Mouse (Mus musculus) intestine, embryonic 14.5 days (tissue): Measurements from ENCODE around the gene Celf3. TPM values are rescaled to one million over a fixed set of nuclear protein-coding genes. Genes with fewer than 3 reads are reported as not detected.

Experiments used
- ATAC-seq: fragments of 200-750 bp; cut with Nextera tagmentation; replicated peaks from 2 replicates; pipeline ENCODE4 v1.8.0; 2017; ENCODE audit warnings: low read depth, moderate number of reproducible peaks, moderate TSS enrichment, moderate library complexity; ENCODE audit not compliant: low FRiP score, low TSS enrichment
- DNase-seq: peaks from one replicate; pipeline ENCODE4 v3.0.0-alpha.2; 2018; ENCODE audit warnings: low spot score
- H3K27ac ChIP-seq: fragments of 300-500 bp; sonication (generic); 2 replicates; pipeline ENCODE4 v1.5.1; 2014; ENCODE audit warnings: low read depth, mild to moderate bottlenecking, control low read depth
- H3K27me3 ChIP-seq: fragments of 300-500 bp; sonication (generic); replicated peaks from 2 replicates; pipeline ENCODE4 v1.6.1; 2014; ENCODE audit warnings: low read length, control low read depth; ENCODE audit not compliant: control insufficient read depth, insufficient read depth
- H3K36me3 ChIP-seq: fragments of 300-500 bp; sonication (generic); 2 replicates; pipeline ENCODE4 v1.6.1; 2014; ENCODE audit warnings: low read length, control low read depth; ENCODE audit not compliant: control insufficient read depth, insufficient read depth
- H3K4me1 ChIP-seq: fragments of 300-500 bp; sonication (generic); replicated peaks from 2 replicates; pipeline ENCODE4 v1.6.1; 2014; ENCODE audit warnings: low read length, control low read depth, mixed read lengths; ENCODE audit not compliant: control insufficient read depth, insufficient read depth
- H3K4me2 ChIP-seq: fragments of 300-500 bp; sonication (generic); 2 replicates; pipeline ENCODE4 v1.6.1; 2014; ENCODE audit warnings: low read length
- H3K4me3 ChIP-seq: fragments of 300-500 bp; sonication (generic); 2 replicates; pipeline ENCODE4 v1.5.1; 2014; ENCODE audit warnings: low read depth, low read length, control low read depth, mixed read lengths
- H3K9ac ChIP-seq: fragments of 300-500 bp; sonication (generic); 2 replicates; pipeline ENCODE4 v1.6.1; 2014; ENCODE audit warnings: mild to moderate bottlenecking, low read length
- H3K9me3 ChIP-seq: fragments of 300-500 bp; sonication (generic); 2 replicates; pipeline ENCODE4 v1.6.1; 2016; ENCODE audit warnings: low read length, control low read depth; ENCODE audit not compliant: control insufficient read depth
- WGBS: fragments of 180-500 bp; shearing (Covaris S2); extraction: QIAGEN DNeasy Blood & Tissue Kit; methylation state at CpG from one replicate; pipeline ENCODE4 v1.1.7; 2014; 5-methylcytosine and 5-hydroxymethylcytosine counted together
- polyA plus RNA-seq: library from polyadenylated mRNA; unstranded; fragments of >200 nt; fragmentation: Nextera tagmentation; extraction: Ambion mirVana; gene quantifications from 2 replicates; pipeline ENCODE4 v1.2.1, GENCODE M21; 2014

Celf3 gene
- polyA plus RNA-seq, 1 experiment from 2014 or later, result 47.7 TPM

DNA sequence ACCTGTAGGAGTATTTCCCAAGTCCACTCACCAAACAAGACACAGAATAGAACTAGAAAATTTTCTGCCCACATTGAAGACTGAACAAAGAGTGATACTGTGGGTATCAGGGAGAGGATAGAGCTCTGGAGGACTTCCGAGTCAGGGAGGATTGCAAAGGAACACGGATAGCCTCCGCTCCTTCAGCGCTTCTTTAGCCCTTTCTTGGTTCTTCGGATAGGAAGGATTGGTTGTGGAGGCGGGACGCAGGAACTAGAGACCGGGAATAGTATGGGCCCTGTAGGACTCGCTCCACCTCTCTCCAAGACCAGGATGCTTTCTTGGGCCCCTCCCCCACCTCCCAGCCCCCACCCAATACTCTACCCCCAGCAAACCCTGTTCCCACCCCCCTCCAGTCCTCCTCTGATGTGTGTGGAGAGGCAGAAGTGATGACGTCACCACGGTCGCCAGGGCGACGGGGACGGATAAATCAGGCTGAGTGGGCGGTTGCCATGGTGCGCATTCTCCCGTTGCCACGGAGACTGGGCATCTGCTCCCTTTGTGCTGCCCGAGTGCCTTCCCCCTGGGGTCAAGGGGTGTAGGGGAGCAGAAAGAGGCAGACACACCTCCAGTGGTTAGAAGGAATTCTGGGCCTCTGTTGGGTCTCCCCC is 5.8 kb downstream of the Celf3 start:
- peak; percentile 51 for ATAC-seq
- WGBS, result 27% methylated on average over 20 of the region's 20 CpGs
- H3K4me1 ChIP-seq, result no peaks in the 10 kb centered on the region
- no peak overlapping the region for H3K27ac ChIP-seq
- H3K4me3 ChIP-seq, result no peak overlapping the region
- no peak overlapping the region for H3K9ac ChIP-seq
- no peaks in the 10 kb centered on the region for H3K36me3 ChIP-seq
- DNase-seq, result peak; percentile 67
- H3K9me3 ChIP-seq, result no peaks in the 10 kb centered on the region
- no peak overlapping the region for H3K4me2 ChIP-seq
- peaks cover 5% of the 10 kb centered on the region; the same call in 1 of the 2 replicates for H3K27me3 ChIP-seq

DNA sequence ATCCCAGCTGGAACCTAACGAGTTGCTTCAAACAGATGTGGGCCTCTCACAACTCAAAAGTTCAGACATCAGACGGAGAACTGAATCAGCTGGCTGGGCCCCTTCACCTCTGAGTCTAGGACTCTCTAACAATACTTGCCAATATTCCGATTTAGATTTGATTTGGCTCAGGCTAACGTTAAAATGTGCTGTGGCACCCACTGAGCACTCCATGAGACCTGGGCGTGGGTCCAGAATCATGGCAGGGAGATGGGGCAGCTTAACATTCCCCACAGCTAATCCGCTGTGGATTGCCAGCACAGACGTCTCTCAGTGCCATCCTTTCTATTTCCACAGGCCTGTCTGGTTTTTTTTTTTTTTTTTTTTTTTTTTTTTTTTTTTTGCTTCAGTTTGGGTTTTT is 7.8 kb downstream of the Celf3 start:
- Histone ChIP-seq H3K36me3 (no peaks in the 10 kb centered on the region), H3K27ac (no peak overlapping the region), H3K27me3 (no peaks in the 10 kb centered on the region), H3K4me3 (no peak overlapping the region), H3K4me1 (no peaks in the 10 kb centered on the region), H3K4me2 (no peak overlapping the region), H3K9ac (no peak overlapping the region), H3K9me3 (no peaks in the 10 kb centered on the region)
- DNase-seq (no peak), ATAC-seq (no peak)
- WGBS, result 74% methylated on average over 7 of the region's 7 CpGs

DNA sequence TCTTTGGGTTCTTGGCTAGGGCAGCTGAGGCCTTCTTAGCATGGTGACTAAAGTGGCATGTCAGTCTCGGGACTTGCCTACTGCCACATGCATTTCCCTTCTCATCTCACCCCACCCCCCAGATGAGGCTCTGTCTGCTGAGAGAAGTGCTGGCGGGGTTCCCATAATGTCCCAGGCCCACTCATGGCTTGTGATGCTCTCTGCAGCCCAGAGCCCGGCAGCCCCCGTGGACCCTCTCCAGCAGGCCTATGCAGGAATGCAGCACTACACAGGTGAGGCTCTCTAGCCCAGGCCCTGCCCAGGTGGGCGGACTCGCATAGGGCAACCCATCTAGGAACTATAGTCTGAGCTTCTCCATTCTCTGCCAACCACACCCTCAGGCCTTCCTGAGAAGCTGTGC is 9.5 kb downstream of the Celf3 start:
- H3K9ac ChIP-seq, result no peak overlapping the region
- DNase-seq (no peak), ATAC-seq (no peak)
- H3K27ac ChIP-seq, result no peak overlapping the region
- WGBS, result 71% methylated on average over 6 of the region's 6 CpGs
- 0 out of 2 replicates have a peak, but pooled peaks cover 4% of the 10 kb centered on the region for H3K36me3 ChIP-seq
- no peaks in the 10 kb centered on the region for H3K9me3 ChIP-seq
- H3K27me3 ChIP-seq, result no peaks in the 10 kb centered on the region
- no peak overlapping the region for H3K4me3 ChIP-seq
- no peaks in the 10 kb centered on the region for H3K4me1 ChIP-seq
- no peak overlapping the region for H3K4me2 ChIP-seq

DNA sequence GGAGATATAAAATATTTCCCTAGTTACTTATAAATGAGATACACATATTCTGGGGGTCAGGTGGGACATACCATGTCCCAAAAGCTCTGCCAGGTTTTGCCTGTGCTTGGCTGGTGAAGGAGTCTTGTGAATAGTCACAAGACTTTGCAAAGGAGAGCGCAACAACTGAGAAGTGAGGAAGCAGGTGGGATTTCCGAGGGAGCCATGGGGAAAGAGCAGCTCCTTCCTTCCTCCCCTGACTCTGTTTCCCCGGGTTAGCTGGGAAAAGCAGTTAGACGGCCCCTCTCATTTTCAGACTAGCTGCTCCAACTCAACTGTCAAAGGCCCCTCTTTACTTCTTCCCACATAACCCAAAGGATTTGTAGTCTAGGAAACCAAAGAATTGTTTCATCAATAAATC is 19.1 kb downstream of the Celf3 start:
- peaks cover 75% of the 10 kb centered on the region for H3K36me3 ChIP-seq
- H3K9ac ChIP-seq, result no peak overlapping the region
- no peaks in the 10 kb centered on the region for H3K9me3 ChIP-seq
- ATAC-seq (no peak), DNase-seq (no peak)
- no peaks in the 10 kb centered on the region for H3K27me3 ChIP-seq
- no peaks in the 10 kb centered on the region for H3K4me1 ChIP-seq
- no peak overlapping the region for H3K27ac ChIP-seq
- no peak overlapping the region for H3K4me2 ChIP-seq
- no peak overlapping the region for H3K4me3 ChIP-seq
- WGBS, result 82% methylated on average over 4 of the region's 4 CpGs

DNA sequence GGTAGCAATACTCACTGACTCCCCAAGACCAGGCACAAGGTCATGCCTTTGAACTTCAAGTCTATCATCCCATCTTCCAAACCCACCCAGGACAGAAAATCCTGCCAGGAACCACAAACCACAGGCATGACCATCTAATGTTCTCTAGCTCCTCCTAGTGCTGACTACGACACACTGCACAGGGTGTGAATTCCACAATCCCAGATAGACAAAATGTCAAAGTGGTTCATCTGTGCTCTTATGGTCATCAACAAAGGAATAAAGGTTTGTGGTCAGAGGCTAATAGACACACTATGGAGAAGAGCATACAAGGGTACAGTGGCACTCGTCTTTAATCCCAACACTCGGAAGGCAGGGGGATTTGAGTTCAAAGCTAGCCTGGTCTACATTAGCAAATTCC is 24.1 kb downstream of the Celf3 start:
- H3K4me2 ChIP-seq, result no peak overlapping the region
- H3K4me3 ChIP-seq, result no peak overlapping the region
- peaks cover 59% of the 10 kb centered on the region for H3K36me3 ChIP-seq
- ATAC-seq (no peak), DNase-seq (no peak)
- H3K27ac ChIP-seq, result no peak overlapping the region
- H3K9me3 ChIP-seq, result no peaks in the 10 kb centered on the region
- no peaks in the 10 kb centered on the region for H3K4me1 ChIP-seq
- no peaks in the 10 kb centered on the region for H3K27me3 ChIP-seq
- no peak overlapping the region for H3K9ac ChIP-seq
- 78% methylated on average over 3 of the region's 3 CpGs for WGBS

DNA sequence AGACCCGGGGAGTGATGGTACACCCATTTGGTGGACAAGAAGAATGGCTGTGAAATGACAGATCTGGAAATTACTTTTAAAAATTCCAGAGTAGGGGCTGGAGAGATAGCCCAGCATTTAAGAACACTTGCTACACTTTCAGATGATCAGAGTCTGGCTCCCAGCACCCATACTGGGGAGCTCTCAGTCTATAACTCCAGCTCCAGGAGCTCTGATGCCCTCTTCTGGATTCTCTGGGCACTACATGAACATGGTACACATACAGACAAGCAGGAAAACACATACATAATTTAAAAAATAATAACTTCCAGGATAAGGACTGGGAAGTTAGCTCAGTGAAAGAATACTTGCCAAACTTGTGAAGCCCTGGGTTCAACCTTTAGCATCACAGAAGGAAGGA is 28.6 kb downstream of the Celf3 start:
- Histone ChIP-seq H3K4me1 (no peaks in the 10 kb centered on the region), H3K4me3 (no peak overlapping the region), H3K9ac (no peak overlapping the region), H3K36me3 (peaks cover 63% of the 10 kb centered on the region), H3K4me2 (no peak overlapping the region), H3K27me3 (no peaks in the 10 kb centered on the region), H3K9me3 (no peaks in the 10 kb centered on the region), H3K27ac (no peak overlapping the region)
- ATAC-seq (no peak), DNase-seq (no peak)
- 87% methylated on average over 1 of the region's 1 CpGs for WGBS

DNA sequence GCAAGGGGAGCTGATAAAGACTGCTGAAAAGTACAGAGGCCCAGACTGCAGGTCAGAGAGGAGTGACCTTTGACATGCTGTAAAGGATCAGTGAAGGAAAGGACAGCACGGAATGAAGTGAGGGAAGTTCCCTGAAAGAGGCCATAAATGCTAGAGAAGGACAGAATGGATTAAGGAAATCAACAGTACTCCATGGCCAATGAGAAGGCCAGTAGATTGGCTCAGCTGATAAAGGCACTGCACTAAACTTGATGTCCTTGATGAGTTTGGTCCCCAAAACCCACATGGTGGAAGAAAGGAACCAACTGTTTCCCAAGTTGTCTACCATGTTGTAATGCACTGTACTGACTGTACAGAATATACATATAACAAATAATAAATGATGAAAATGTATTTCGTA is 48.6 kb downstream of the Celf3 start:
- ATAC-seq, result no peak

DNA sequence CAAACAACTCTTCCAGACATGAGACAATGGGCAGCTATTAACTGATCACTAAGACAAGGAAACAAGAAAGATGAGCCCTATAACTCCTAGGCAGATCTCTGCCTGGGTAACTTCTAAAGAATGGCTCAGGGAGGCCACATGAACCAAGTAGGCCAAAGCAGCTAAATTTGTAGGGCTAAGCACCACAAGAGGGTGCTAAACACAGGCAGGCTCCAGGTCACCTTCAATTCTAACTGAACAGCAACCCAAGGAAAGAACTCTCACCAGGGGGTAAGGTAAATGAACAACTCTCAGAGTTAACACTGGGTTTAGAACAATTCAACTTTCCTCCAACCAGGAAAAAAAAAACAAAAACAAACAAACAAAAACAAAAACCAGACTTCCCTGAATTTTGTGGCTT is 55.9 kb downstream of the Celf3 start:
- no peak for ATAC-seq

More for the DNA sequence above, 48.6 kb downstream of the Celf3 start:
- H3K27me3 ChIP-seq, result no peaks in the 10 kb centered on the region
- H3K4me3 ChIP-seq, result no peak overlapping the region
- no peaks in the 10 kb centered on the region for H3K4me1 ChIP-seq
- H3K36me3 ChIP-seq, result peaks cover 58% of the 10 kb centered on the region
- H3K9me3 ChIP-seq, result no peaks in the 10 kb centered on the region
- no peak overlapping the region for H3K27ac ChIP-seq
- H3K4me2 ChIP-seq, result no peak overlapping the region
- H3K9ac ChIP-seq, result no peak overlapping the region
- no peak for DNase-seq
- WGBS, result 55% methylated on average over 2 of the region's 2 CpGs

DNA sequence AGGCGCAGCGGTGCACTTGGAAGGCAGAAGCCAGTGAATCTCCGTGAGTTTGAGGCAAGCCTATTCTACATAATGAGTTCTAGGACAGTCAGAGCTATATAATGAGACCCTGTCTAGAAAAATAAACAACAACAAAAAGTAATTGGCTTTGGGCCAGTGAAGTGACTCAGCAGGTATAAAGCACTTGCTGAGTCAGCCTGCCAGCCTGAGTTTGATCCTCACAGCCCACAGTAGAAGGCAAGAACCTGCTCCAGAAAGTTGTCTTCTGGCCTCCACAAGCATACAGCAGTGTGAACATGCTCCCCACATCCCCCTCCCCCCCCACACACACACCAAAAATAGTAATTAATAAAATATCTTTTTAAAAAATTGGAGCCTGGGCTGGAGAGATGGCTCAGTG is 59.1 kb downstream of the Celf3 start:
- no peak for ATAC-seq
- Histone ChIP-seq H3K27ac (no peak overlapping the region), H3K4me2 (no peak overlapping the region), H3K4me1 (no peaks in the 10 kb centered on the region), H3K4me3 (no peak overlapping the region), H3K9me3 (no peaks in the 10 kb centered on the region), H3K9ac (no peak overlapping the region), H3K36me3 (no peaks in the 10 kb centered on the region), H3K27me3 (no peaks in the 10 kb centered on the region)
- 94% methylated on average over 3 of the region's 3 CpGs for WGBS
- no peak for DNase-seq

More for the DNA sequence above, 55.9 kb downstream of the Celf3 start:
- Histone ChIP-seq H3K27ac (no peak overlapping the region), H3K4me1 (no peaks in the 10 kb centered on the region), H3K4me3 (no peak overlapping the region), H3K9ac (no peak overlapping the region), H3K36me3 (peaks cover 20% of the 10 kb centered on the region; the same call in 1 of the 2 replicates), H3K4me2 (no peak overlapping the region), H3K9me3 (no peaks in the 10 kb centered on the region), H3K27me3 (no peaks in the 10 kb centered on the region)
- no peak for DNase-seq
